Mouse (Mus musculus) liver, adult 2 months (tissue): Measurements from ENCODE around the gene Mllt6.

Experiments used
- CTCF ChIP-seq: fragments of 200-500 bp; IDR thresholded peaks from 2 replicates; pipeline ENCODE4 v1.5.1; 2011; ENCODE audit warnings: low read depth, low read length, control low read depth
- POLR2A ChIP-seq: fragments of 200-500 bp; IDR thresholded peaks from 2 replicates; pipeline ENCODE4 v1.6.1; 2011; ENCODE audit warnings: low read length, control low read depth; ENCODE audit not compliant: insufficient read depth; ENCODE audit errors: extremely low read depth

GRCm38 (mm10) chr11:97723709-97724108 lies 60.5 kb downstream of the Mllt6 start:
- TF ChIP-seq CTCF = no peak
- no peak for TF ChIP-seq POLR2A
